Mouse (Mus musculus) liver, postnatal 0 days (tissue): ENCODE data around the gene Gm17606.

ENCODE experiments used
- CTCF ChIP-seq: sonication (generic); IDR thresholded peaks from 2 replicates; pipeline ENCODE4 v1.5.1; 2016; ENCODE audit warnings: antibody characterized with exemption, low read depth
- EP300 ChIP-seq: IDR thresholded peaks from 2 replicates; pipeline ENCODE4 v1.6.1; 2016; ENCODE audit warnings: antibody characterized with exemption, low read depth, mild to moderate bottlenecking

DNA sequence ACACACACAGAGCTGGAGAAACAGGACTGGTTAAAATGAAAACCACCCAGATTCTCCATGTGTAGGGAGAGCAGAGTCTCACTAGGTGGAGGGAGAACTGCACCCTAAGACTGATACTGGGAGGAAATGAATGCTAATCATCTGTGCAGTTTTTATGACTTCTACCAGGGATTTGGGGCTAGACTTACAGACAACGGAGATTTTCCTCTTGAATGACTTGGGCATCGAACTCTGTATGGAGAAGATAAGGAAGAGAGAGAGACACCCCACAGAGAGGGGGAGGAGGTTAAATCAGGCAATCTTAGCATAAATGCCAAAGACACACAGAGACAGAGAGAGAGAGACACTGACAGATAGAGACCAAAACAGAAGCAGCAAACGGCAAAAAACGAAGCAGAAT, 7.1 kb downstream of the Gm17606 start:
- TF ChIP-seq CTCF: no peak
- TF ChIP-seq EP300: no peak
